Mouse (Mus musculus): ENCODE results near the gene Tbkbp1. TPM values are rescaled to one million over a fixed set of nuclear protein-coding genes. Genes with fewer than 3 reads are reported as not detected.
A peak's percentile ranks its signal among the peaks of the same experiment; 100 is the strongest.

The Tbkbp1 gene
- polyA plus RNA-seq, 1 experiment from 2014 or later: 27.3 TPM

GRCm38 (mm10) chr11:97148591-97148990 is 2.7 kb downstream of the Tbkbp1 start:
- H3K36me3 ChIP-seq (ENCODE audit: inconsistent target): peaks cover 17% of the 10 kb centered on the region; the same call in 1 of the 2 replicates
- WGBS (ENCODE audit: missing documents): 65% methylated on average over 12 of the region's 12 CpGs
- peak overlapping the region; percentile 90 for H3K27ac ChIP-seq
- H3K79me2 ChIP-seq (ENCODE audit: inconsistent target): peaks cover 33% of the 10 kb centered on the region
- peak overlapping the region; percentile 74; the same call in 1 of the 2 replicates for H3K4me3 ChIP-seq (ENCODE audit: inconsistent target)

GRCm38 (mm10) chr11:97147333-97147732 is 4.0 kb downstream of the Tbkbp1 start:
- Histone ChIP-seq H3K79me2 (ENCODE audit: inconsistent target) (peaks cover 33% of the 10 kb centered on the region), H3K36me3 (ENCODE audit: inconsistent target) (peaks cover 17% of the 10 kb centered on the region; the same call in 1 of the 2 replicates)
- 91% methylated on average over 8 of the region's 8 CpGs for WGBS (ENCODE audit: missing documents)

GRCm38 (mm10) chr11:97146724-97147123 is 4.6 kb downstream of the Tbkbp1 start:
- 26% methylated on average over 8 of the region's 8 CpGs for WGBS (ENCODE audit: missing documents)
- Histone ChIP-seq H3K27ac (no peak overlapping the region), H3K4me3 (ENCODE audit: inconsistent target) (no peak overlapping the region), H3K79me2 (ENCODE audit: inconsistent target) (peaks cover 33% of the 10 kb centered on the region), H3K36me3 (ENCODE audit: inconsistent target) (peaks cover 17% of the 10 kb centered on the region; the same call in 1 of the 2 replicates)

More at GRCm38 (mm10) chr11:97147333-97147732, 4.0 kb downstream of the Tbkbp1 start:
- Histone ChIP-seq H3K4me3 (ENCODE audit: inconsistent target) (no peak overlapping the region), H3K27ac (no peak overlapping the region)

GRCm38 (mm10) chr11:97145951-97146350 is 5.3 kb downstream of the Tbkbp1 start:
- peaks cover 33% of the 10 kb centered on the region for H3K79me2 ChIP-seq (ENCODE audit: inconsistent target)
- WGBS (ENCODE audit: missing documents): 77% methylated on average over 8 of the region's 9 CpGs
- peaks cover 17% of the 10 kb centered on the region; the same call in 1 of the 2 replicates for H3K36me3 ChIP-seq (ENCODE audit: inconsistent target)
- H3K4me3 ChIP-seq (ENCODE audit: inconsistent target): no peak overlapping the region
- H3K27ac ChIP-seq: no peak overlapping the region

GRCm38 (mm10) chr11:97145320-97145719 is 6.0 kb downstream of the Tbkbp1 start:
- Histone ChIP-seq H3K36me3 (ENCODE audit: inconsistent target) (peaks cover 21% of the 10 kb centered on the region; the same call in 1 of the 2 replicates), H3K4me3 (ENCODE audit: inconsistent target) (no peak overlapping the region), H3K79me2 (ENCODE audit: inconsistent target) (peaks cover 33% of the 10 kb centered on the region), H3K27ac (no peak overlapping the region)
- 100% methylated on average over 2 of the region's 2 CpGs for WGBS (ENCODE audit: missing documents)

GRCm38 (mm10) chr11:97143196-97143900 is 7.9 kb downstream of the Tbkbp1 start:
- WGBS (ENCODE audit: missing documents): 49% methylated on average over 8 of the region's 9 CpGs
- H3K79me2 ChIP-seq (ENCODE audit: inconsistent target): peaks cover 14% of the 10 kb centered on the region; the same call in 1 of the 2 replicates
- no peak overlapping the region for H3K4me3 ChIP-seq (ENCODE audit: inconsistent target)
- H3K36me3 ChIP-seq (ENCODE audit: inconsistent target): peaks cover 33% of the 10 kb centered on the region; the same call in 1 of the 2 replicates
- peak overlapping the region; percentile 81; the same call in 1 of the 2 replicates for H3K27ac ChIP-seq

GRCm38 (mm10) chr11:97142159-97142608 is 9.1 kb downstream of the Tbkbp1 start:
- 4% methylated on average over 8 of the region's 8 CpGs for WGBS (ENCODE audit: missing documents)
- Histone ChIP-seq H3K4me3 (ENCODE audit: inconsistent target) (no peak overlapping the region), H3K79me2 (ENCODE audit: inconsistent target) (peaks cover 2% of the 10 kb centered on the region; the same call in 1 of the 2 replicates), H3K27ac (peak overlapping the region; percentile 81), H3K36me3 (ENCODE audit: inconsistent target) (peaks cover 44% of the 10 kb centered on the region)

- H3K79me2 ChIP-seq (ENCODE audit: inconsistent target): no peaks in the 10 kb centered on the region; the same call in 1 of the 2 replicates
- peaks cover 45% of the 10 kb centered on the region for H3K36me3 ChIP-seq (ENCODE audit: inconsistent target)
- WGBS (ENCODE audit: missing documents): 80% methylated on average over 4 of the region's 4 CpGs
Observed at GRCm38 (mm10) chr11:97140811-97141210, 10.5 kb downstream of the Tbkbp1 start.

GRCm38 (mm10) chr11:97139256-97139655 is 12.0 kb downstream of the Tbkbp1 start:
- peaks cover 38% of the 10 kb centered on the region for H3K36me3 ChIP-seq (ENCODE audit: inconsistent target)
- no peak overlapping the region for H3K4me3 ChIP-seq (ENCODE audit: inconsistent target)
- H3K79me2 ChIP-seq (ENCODE audit: inconsistent target): no peaks in the 10 kb centered on the region; the same call in 1 of the 2 replicates
- WGBS (ENCODE audit: missing documents): 86% methylated on average over 14 of the region's 15 CpGs
- no peak overlapping the region for H3K27ac ChIP-seq

More at GRCm38 (mm10) chr11:97140811-97141210, 10.5 kb downstream of the Tbkbp1 start:
- Histone ChIP-seq H3K4me3 (ENCODE audit: inconsistent target) (no peak overlapping the region), H3K27ac (no peak overlapping the region)

GRCm38 (mm10) chr11:97138554-97139226 is 12.6 kb downstream of the Tbkbp1 start:
- Histone ChIP-seq H3K27ac (no peak overlapping the region), H3K36me3 (ENCODE audit: inconsistent target) (peaks cover 38% of the 10 kb centered on the region), H3K79me2 (ENCODE audit: inconsistent target) (no peaks in the 10 kb centered on the region; the same call in 1 of the 2 replicates), H3K4me3 (ENCODE audit: inconsistent target) (no peak overlapping the region)
- 96% methylated on average over 33 of the region's 69 CpGs for WGBS (ENCODE audit: missing documents)

- Histone ChIP-seq H3K79me2 (ENCODE audit: inconsistent target) (no peaks in the 10 kb centered on the region), H3K27ac (no peak overlapping the region), H3K4me3 (ENCODE audit: inconsistent target) (no peak overlapping the region), H3K36me3 (ENCODE audit: inconsistent target) (peaks cover 21% of the 10 kb centered on the region)
- WGBS (ENCODE audit: missing documents): 74% methylated on average over 5 of the region's 5 CpGs
Observed at GRCm38 (mm10) chr11:97133270-97133669, 18.0 kb downstream of the Tbkbp1 start.

- Histone ChIP-seq H3K4me3 (ENCODE audit: inconsistent target) (no peak overlapping the region), H3K79me2 (ENCODE audit: inconsistent target) (no peaks in the 10 kb centered on the region), H3K36me3 (ENCODE audit: inconsistent target) (peaks cover 10% of the 10 kb centered on the region; the same call in 1 of the 2 replicates), H3K27ac (no peak overlapping the region)
- WGBS (ENCODE audit: missing documents): 74% methylated on average over 6 of the region's 6 CpGs
Observed at GRCm38 (mm10) chr11:97132185-97132584, 19.1 kb downstream of the Tbkbp1 start.

- WGBS (ENCODE audit: missing documents): 82% methylated on average over 2 of the region's 2 CpGs
- Histone ChIP-seq H3K27ac (no peak overlapping the region), H3K79me2 (ENCODE audit: inconsistent target) (no peaks in the 10 kb centered on the region), H3K36me3 (ENCODE audit: inconsistent target) (peaks cover 5% of the 10 kb centered on the region; the same call in 1 of the 2 replicates), H3K4me3 (ENCODE audit: inconsistent target) (no peak overlapping the region)
Observed at GRCm38 (mm10) chr11:97131683-97132082, 19.6 kb downstream of the Tbkbp1 start.

- Histone ChIP-seq H3K36me3 (ENCODE audit: inconsistent target) (no peaks in the 10 kb centered on the region), H3K27ac (no peak overlapping the region), H3K4me3 (ENCODE audit: inconsistent target) (no peak overlapping the region), H3K79me2 (ENCODE audit: inconsistent target) (no peaks in the 10 kb centered on the region)
- WGBS (ENCODE audit: missing documents): 82% methylated on average over 7 of the region's 7 CpGs
Observed at GRCm38 (mm10) chr11:97130318-97130717, 21.0 kb downstream of the Tbkbp1 start.

- Histone ChIP-seq H3K79me2 (ENCODE audit: inconsistent target) (no peaks in the 10 kb centered on the region), H3K4me3 (ENCODE audit: inconsistent target) (no peak overlapping the region), H3K27ac (no peak overlapping the region), H3K36me3 (ENCODE audit: inconsistent target) (no peaks in the 10 kb centered on the region)
- WGBS (ENCODE audit: missing documents): 35% methylated on average over 3 of the region's 3 CpGs
Observed at GRCm38 (mm10) chr11:97128956-97129355, 22.3 kb downstream of the Tbkbp1 start.
